Mouse (Mus musculus) MEL (cell line): ENCODE measurements around the gene Ptpre. TPM values are rescaled to one million over a fixed set of nuclear protein-coding genes. Genes with fewer than 3 reads are reported as not detected.
A peak's percentile ranks its signal among the peaks of the same experiment; 100 is the strongest.

Experiments used
- DNase-seq: peaks from one replicate; pipeline ENCODE4 v3.0.0; 2011; ENCODE audit warnings: low read depth, low spot score
- H3K27ac ChIP-seq: 2 replicates; pipeline ENCODE4 v1.5.1; 2012; ENCODE audit warnings: low read depth, mild to moderate bottlenecking, control low read depth, low read length, moderate library complexity; ENCODE audit not compliant: control insufficient read depth
- H3K27me3 ChIP-seq, 2 experiments: fragments of 150-350 bp in 1 of 2; sonication (generic) in 1 of 2; 2 replicates each; pipeline ENCODE4 v1.6.1; 2012; ENCODE audit warnings: low read length in 2 of 2, mild to moderate bottlenecking in 2 of 2, improper control_type of control experiment in 1 of 2, moderate library complexity in 1 of 2; ENCODE audit not compliant: insufficient read depth in 2 of 2, control insufficient read depth in 1 of 2
- H3K36me3 ChIP-seq, 2 experiments: 2 replicates each; pipeline ENCODE4 v1.6.1; 2012 to 2014; ENCODE audit warnings: low read length in 2 of 2, improper control_type of control experiment in 1 of 2, inconsistent platforms in 1 of 2, mild to moderate bottlenecking in 1 of 2; ENCODE audit not compliant: insufficient read depth in 2 of 2, control insufficient read depth in 1 of 2
- H3K4me1 ChIP-seq, 2 experiments: fragments of 150-350 bp in 1 of 2; sonication (generic) in 1 of 2; 2 replicates each; pipeline ENCODE4 v1.6.1; 2012; ENCODE audit warnings: low read length in 2 of 2, improper control_type of control experiment in 1 of 2, mild to moderate bottlenecking in 1 of 2; ENCODE audit not compliant: insufficient read depth in 2 of 2, control insufficient read depth in 1 of 2
- H3K4me3 ChIP-seq, 2 experiments: fragments of 150-350 bp in 1 of 2; sonication (generic) in 1 of 2; 2 replicates each; pipeline ENCODE4 v1.5.1; 2012; ENCODE audit warnings: low read depth in 2 of 2, low read length in 2 of 2, mild to moderate bottlenecking in 2 of 2, moderate library complexity in 2 of 2, control low read depth in 1 of 2, improper control_type of control experiment in 1 of 2; ENCODE audit not compliant: control insufficient read depth in 1 of 2, insufficient read depth in 1 of 2
- H3K79me2 ChIP-seq: 2 replicates; pipeline ENCODE4 v1.6.1; 2012; ENCODE audit warnings: mild to moderate bottlenecking, low read length, moderate library complexity; ENCODE audit not compliant: control insufficient read depth, poor library complexity, insufficient read depth
- H3K9ac ChIP-seq: 2 replicates; pipeline ENCODE4 v1.6.1; 2012; ENCODE audit warnings: low read depth, mild to moderate bottlenecking, control low read depth, low read length, moderate library complexity; ENCODE audit not compliant: control insufficient read depth, poor library complexity, severe bottlenecking
- H3K9me3 ChIP-seq: fragments of 150-350 bp; sonication (generic); replicated peaks from 2 replicates; pipeline ENCODE4 v1.6.1; 2012; ENCODE audit warnings: mild to moderate bottlenecking, low read length, improper control_type of control experiment, moderate library complexity; ENCODE audit not compliant: insufficient read depth
- CHD1 ChIP-seq: IDR thresholded peaks from 2 replicates; pipeline ENCODE4 v1.6.1; 2012; ENCODE audit warnings: low read depth, mild to moderate bottlenecking, inconsistent platforms, low read length, improper control_type of control experiment
- CHD2 ChIP-seq: IDR thresholded peaks from 2 replicates; pipeline ENCODE4 v1.6.1; 2011; ENCODE audit warnings: low read length, improper control_type of control experiment
- CTCF ChIP-seq, 3 experiments: IDR thresholded peaks in 2 of 3; conservative IDR thresholded peaks in 1 of 3; 2 replicates each; pipeline ENCODE4 v1.5.1; 2011 to 2012; ENCODE audit warnings: low read length in 3 of 3, low read depth in 2 of 3, mild to moderate bottlenecking in 2 of 3, improper control_type of control experiment in 1 of 3, inconsistent platforms in 1 of 3, mixed read lengths in 1 of 3, moderate library complexity in 1 of 3; ENCODE audit not compliant: control insufficient read depth in 1 of 3, insufficient read depth in 1 of 3, poor library complexity in 1 of 3, severe bottlenecking in 1 of 3
- E2F4 ChIP-seq: IDR thresholded peaks from 2 replicates; pipeline ENCODE4 v1.6.1; 2011; ENCODE audit warnings: low read depth, low read length, improper control_type of control experiment, borderline replicate concordance
- ELF1 ChIP-seq: IDR thresholded peaks from 2 replicates; pipeline ENCODE4 v1.6.1; 2014; ENCODE audit warnings: low read depth, mild to moderate bottlenecking, inconsistent platforms, low read length, improper control_type of control experiment, moderate library complexity
- EP300 ChIP-seq, 2 experiments: IDR thresholded peaks; 2 replicates each; pipeline ENCODE4 v1.6.1; 2011; ENCODE audit warnings: improper control_type of control experiment in 2 of 2, low read length in 2 of 2, low read depth in 1 of 2, mild to moderate bottlenecking in 1 of 2
- ETS1 ChIP-seq: IDR thresholded peaks from 2 replicates; pipeline ENCODE4 v1.6.1; 2012; ENCODE audit warnings: low read depth, mild to moderate bottlenecking, inconsistent platforms, low read length, improper control_type of control experiment, moderate library complexity
- GABPA ChIP-seq: IDR thresholded peaks from 2 replicates; pipeline ENCODE4 v1.6.1; 2012; ENCODE audit warnings: low read depth, mild to moderate bottlenecking, inconsistent platforms, low read length, improper control_type of control experiment, moderate library complexity
- GATA1 ChIP-seq: IDR thresholded peaks from 2 replicates; pipeline ENCODE4 v1.6.1; 2011; ENCODE audit warnings: low read depth, low read length, improper control_type of control experiment
- MAFK ChIP-seq: IDR thresholded peaks from 2 replicates; pipeline ENCODE4 v1.6.1; 2011; ENCODE audit warnings: low read depth, mild to moderate bottlenecking, low read length, improper control_type of control experiment, borderline replicate concordance
- MAX ChIP-seq: IDR thresholded peaks from 2 replicates; pipeline ENCODE4 v1.6.1; 2011; ENCODE audit warnings: low read length, improper control_type of control experiment
- MAZ ChIP-seq: IDR thresholded peaks from 2 replicates; pipeline ENCODE4 v1.6.1; 2012; ENCODE audit warnings: low read depth, mild to moderate bottlenecking, inconsistent platforms, low read length, improper control_type of control experiment
- MEF2A ChIP-seq: IDR thresholded peaks from 2 replicates; pipeline ENCODE4 v1.6.1; 2014; ENCODE audit warnings: low read depth, mild to moderate bottlenecking, inconsistent platforms, low read length, improper control_type of control experiment; ENCODE audit not compliant: poor library complexity, insufficient replicate concordance, severe bottlenecking; ENCODE audit errors: extremely low read depth
- MXI1 ChIP-seq: IDR thresholded peaks from 2 replicates; pipeline ENCODE4 v1.6.1; 2011; ENCODE audit warnings: mild to moderate bottlenecking, low read depth, low read length, improper control_type of control experiment
- MYC ChIP-seq: IDR thresholded peaks from 2 replicates; pipeline ENCODE4 v1.6.1; 2011; ENCODE audit warnings: low read depth, mild to moderate bottlenecking, low read length, improper control_type of control experiment, moderate library complexity
- NELFE ChIP-seq: IDR thresholded peaks from 2 replicates; pipeline ENCODE4 v1.6.1; 2011; ENCODE audit warnings: low read depth, low read length, improper control_type of control experiment
- NRF1 ChIP-seq: IDR thresholded peaks from 2 replicates; pipeline ENCODE4 v1.6.1; 2014; ENCODE audit warnings: low read depth, mild to moderate bottlenecking, inconsistent platforms, low read length, improper control_type of control experiment, moderate library complexity; ENCODE audit not compliant: poor library complexity, insufficient read depth, severe bottlenecking
- POLR2A ChIP-seq, 2 experiments: IDR thresholded peaks; 2 replicates each; pipeline ENCODE4 v1.6.1; 2011 to 2012; ENCODE audit warnings: low read length in 2 of 2, mild to moderate bottlenecking in 2 of 2, control low read depth in 1 of 2, improper control_type of control experiment in 1 of 2, low read depth in 1 of 2, moderate library complexity in 1 of 2; ENCODE audit not compliant: control insufficient read depth in 1 of 2, insufficient read depth in 1 of 2, poor library complexity in 1 of 2
- POLR2AphosphoS2 ChIP-seq: IDR thresholded peaks from 2 replicates; pipeline ENCODE4 v1.6.1; 2011; ENCODE audit warnings: low read length, improper control_type of control experiment
- SIN3A ChIP-seq: IDR thresholded peaks from 2 replicates; pipeline ENCODE4 v1.6.1; 2012; ENCODE audit warnings: low read length, improper control_type of control experiment, inconsistent platforms
- SMC3 ChIP-seq: IDR thresholded peaks from 2 replicates; pipeline ENCODE4 v1.6.1; 2011; ENCODE audit warnings: low read depth, low read length, improper control_type of control experiment
- TAL1 ChIP-seq: IDR thresholded peaks from 2 replicates; pipeline ENCODE4 v1.6.1; 2012; ENCODE audit warnings: mild to moderate bottlenecking, inconsistent platforms, low read length, moderate library complexity, mixed read lengths
- UBTF ChIP-seq: IDR thresholded peaks from 2 replicates; pipeline ENCODE4 v1.6.1; 2012; ENCODE audit warnings: low read depth, mild to moderate bottlenecking, inconsistent platforms, low read length, improper control_type of control experiment, moderate library complexity, borderline replicate concordance; ENCODE audit not compliant: insufficient read depth
- USF1 ChIP-seq: IDR thresholded peaks from 2 replicates; pipeline ENCODE4 v1.6.1; 2014; ENCODE audit warnings: low read depth, mild to moderate bottlenecking, inconsistent platforms, low read length, improper control_type of control experiment, moderate library complexity
- ZC3H11A ChIP-seq: IDR thresholded peaks from 2 replicates; pipeline ENCODE4 v1.6.1; 2012; ENCODE audit warnings: low read depth, mild to moderate bottlenecking, inconsistent platforms, low read length, improper control_type of control experiment
- polyA plus RNA-seq, 2 experiments: library from polyadenylated mRNA; stranded (reverse) in 1 of 2; unstranded in 1 of 2; fragments of >175 nt in 1 of 2; fragments of >200 nt in 1 of 2; gene quantifications; 2 replicates each; pipeline versions ENCODE4 v1.2.1 to v1.2.4; 2012; ENCODE audit warnings: low replicate concordance in 2 of 2, low read depth in 1 of 2; ENCODE audit not compliant: insufficient read length in 2 of 2, insufficient read depth in 1 of 2, missing spikeins in 1 of 2
- total RNA-seq: library from RNA; depleted of rRNA; stranded (reverse); fragments of 300-350 nt; gene quantifications from 2 replicates; pipeline ENCODE4 v1.2.3, GENCODE M21; 2012

Gene Ptpre
- total and polyA plus RNA-seq, 3 experiments = 4.9 to 12.9 TPM; not detected in 1

DNA sequence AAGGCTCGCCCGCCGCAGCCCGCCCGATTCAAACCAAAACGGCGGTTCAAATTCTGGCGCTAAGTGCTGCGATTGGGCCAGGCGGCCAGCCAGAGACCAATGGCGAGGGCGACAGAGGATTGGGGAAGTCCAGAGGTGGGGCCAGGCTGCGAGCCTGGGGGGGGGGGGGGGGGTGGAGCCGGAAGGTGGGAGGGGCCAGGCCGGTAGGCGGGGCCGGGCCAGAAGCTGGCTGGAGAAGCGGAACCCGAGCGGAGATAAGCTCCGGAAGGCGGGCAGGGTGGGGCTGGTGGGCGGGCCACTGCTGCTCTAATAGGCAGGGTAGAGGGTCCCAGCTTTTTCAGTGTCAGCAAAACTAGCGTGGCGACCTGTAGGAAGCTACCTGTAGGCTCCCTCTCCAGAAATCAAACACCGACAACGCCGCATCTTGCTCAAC, 179.2 kb downstream of the Ptpre start (continued):
- TF ChIP-seq USF1 (no peak), ETS1 (no peak), CHD2 (no peak), SMC3 (no peak), SIN3A (peak; percentile 43), TAL1 (no peak), NRF1 (no peak), CHD1 (no peak), EP300 (IDR thresholded peaks at IDR 0.05; ENCODE audit: low read depth in 1 of 2, low read length in 2 of 2) (peak in 1 of 2 experiments; percentile 35; a peak in 1 of 4 replicates), MAX (no peak)
- TF ChIP-seq, all 39 proteins: peak for 13

DNA sequence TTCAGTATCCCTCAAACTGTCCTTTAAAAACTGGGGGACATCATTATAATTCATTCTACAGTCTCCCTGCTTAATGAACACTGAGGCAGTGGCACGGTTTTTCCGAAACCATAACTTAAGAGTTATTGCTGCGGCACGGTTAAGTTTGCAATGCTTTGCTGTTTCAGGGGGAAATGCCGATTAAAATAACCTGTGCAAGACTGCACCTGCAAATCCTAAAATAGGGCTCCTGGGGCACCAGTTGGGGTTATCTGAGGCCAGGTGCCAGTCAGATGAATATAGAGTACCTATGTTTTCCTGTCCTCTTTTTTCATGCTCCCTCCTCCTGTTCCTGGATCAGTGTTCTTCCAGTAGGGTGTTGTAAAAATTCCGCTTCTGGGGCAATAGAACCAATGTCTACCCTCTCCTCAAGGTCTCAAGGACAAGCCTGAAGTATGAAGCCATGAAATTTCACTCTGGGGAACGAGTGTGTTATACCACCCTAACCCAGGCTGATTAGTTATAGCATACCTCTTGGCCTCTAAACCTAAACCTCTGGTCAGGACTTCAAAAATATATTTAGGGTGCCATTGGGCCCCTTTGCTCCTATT, 179.8 kb downstream of the Ptpre start:
- no peak for DNase-seq
- Histone ChIP-seq H3K36me3 (peaks cover 6 to 24% of the 10 kb centered on the region in 2 experiments), H3K9ac (peak overlapping the region; percentile 78), H3K4me1 (peaks cover 8 to 14% of the 10 kb centered on the region in 2 experiments), H3K27ac (peak overlapping the region; percentile 71), H3K9me3 (no peaks in the 10 kb centered on the region), H3K4me3 (peak overlapping the region; percentile 56 to 60), H3K79me2 (peaks cover 41% of the 10 kb centered on the region), H3K27me3 (no peaks in the 10 kb centered on the region)
- TF ChIP-seq SMC3 (no peak), EP300 (IDR thresholded peaks at IDR 0.05; ENCODE audit: low read depth in 1 of 2, low read length in 2 of 2) (no peak), SIN3A (no peak), MEF2A (no peak), POLR2A (IDR thresholded peaks at IDR 0.05; ENCODE audit: control insufficient read depth in 1 of 2, insufficient read depth in 1 of 2, low read depth in 1 of 2, low read length in 2 of 2, poor library complexity in 1 of 2) (no peak; a peak in 1 of 4 replicates)

DNA sequence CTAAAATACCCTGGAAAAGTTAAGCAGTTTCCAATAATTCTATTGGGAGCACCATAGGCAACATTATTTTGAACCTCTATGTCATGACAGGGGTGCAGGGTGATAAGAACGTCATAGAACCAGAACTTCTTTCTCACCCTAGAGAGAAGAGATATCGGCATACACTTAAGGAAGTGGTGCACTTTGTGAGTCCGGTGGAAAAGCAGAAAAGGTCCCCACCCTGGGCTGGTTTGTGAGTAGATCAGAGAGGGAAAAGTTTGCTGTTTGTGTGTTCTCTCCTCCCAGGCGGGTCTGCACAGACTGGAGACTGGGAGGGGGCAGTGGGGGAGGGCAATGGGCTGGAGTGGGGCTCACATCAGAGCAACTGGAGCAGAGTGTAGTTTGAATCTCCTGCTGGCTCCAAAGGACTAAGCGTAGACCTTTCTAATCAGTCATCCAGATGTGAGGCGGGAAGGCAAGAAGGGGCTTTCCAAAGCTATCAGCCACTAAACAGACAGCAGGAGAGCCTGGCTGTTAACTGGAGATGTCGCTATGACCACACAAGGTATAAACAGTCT, 184.2 kb downstream of the Ptpre start:
- Histone ChIP-seq H3K36me3 (peaks cover 0 to 19% of the 10 kb centered on the region in 2 experiments; a peak in 2 of 4 replicates), H3K27me3 (no peaks in the 10 kb centered on the region), H3K9ac (peak overlapping the region; percentile 82), H3K4me1 (peaks cover 10 to 16% of the 10 kb centered on the region in 2 experiments), H3K79me2 (peaks cover 3% of the 10 kb centered on the region), H3K4me3 (peak overlapping the region; percentile 48 to 59), H3K27ac (peak overlapping the region; percentile 92), H3K9me3 (no peaks in the 10 kb centered on the region)
- peak; percentile 87 for DNase-seq
- peak; percentile 78; the same call in 1 of the 2 replicates for TF ChIP-seq CHD1
- no peak for TF ChIP-seq UBTF
- TF ChIP-seq CHD2 = no peak
- TF ChIP-seq MYC = no peak
- peak; percentile 62 for TF ChIP-seq SIN3A
- TF ChIP-seq EP300 (IDR thresholded peaks at IDR 0.05; ENCODE audit: low read depth in 1 of 2, low read length in 2 of 2) = peak; percentile 66 to 90
- TF ChIP-seq SMC3 = no peak
- TF ChIP-seq GATA1 = peak; percentile 84
- peak; percentile 58 for TF ChIP-seq ETS1
- 0 out of 2 replicates have a peak, but pooled peaks have one; percentile 21 for TF ChIP-seq ELF1
- TF ChIP-seq MEF2A = no peak
- no peak for TF ChIP-seq MAFK
- peak; percentile 96 for TF ChIP-seq TAL1
- peak; percentile 71 for TF ChIP-seq E2F4
- no peak for TF ChIP-seq USF1
- TF ChIP-seq POLR2AphosphoS2 = no peak
- no peak for TF ChIP-seq GABPA
- no peak for TF ChIP-seq MAZ
- peak; percentile 9; the same call in 1 of the 2 replicates for TF ChIP-seq MXI1
- no peak; the same call in 1 of the 2 replicates for TF ChIP-seq NELFE
- TF ChIP-seq ZC3H11A = no peak
- TF ChIP-seq CTCF (IDR thresholded peaks at IDR 0.05 in 2 of 3, conservative IDR thresholded peaks at IDR 0.05 in 1 of 3; ENCODE audit: control insufficient read depth in 1 of 3, insufficient read depth in 1 of 3, low read depth in 2 of 3, low read length in 3 of 3, poor library complexity in 1 of 3, severe bottlenecking in 1 of 3) = no peak
- no peak for TF ChIP-seq MAX
